Mouse (Mus musculus) heart, adult 2 months (tissue): ENCODE measurements at regions not wholly inside any gene's neighbourhood (a gene's known extent, or its start where the extent isn't known, plus 50 kb on each side); places are given as distances from the start of the nearest gene placed in this dataset.

Experiments
- DNase-seq, 2 experiments: peaks; one replicate each; pipeline ENCODE4 v3.0.0; 2021
- H3K27ac ChIP-seq: fragments of 200-600 bp; 2 replicates; pipeline ENCODE4 v1.8.1; 2022
- H3K27me3 ChIP-seq: fragments of 200-500 bp; 2 replicates; pipeline ENCODE4 v1.6.1; 2012; ENCODE audit warnings: mild to moderate bottlenecking, low read length, inconsistent platforms, mixed read lengths; ENCODE audit not compliant: control insufficient read depth, insufficient read depth
- H3K36me3 ChIP-seq: fragments of 200-500 bp; 2 replicates; pipeline ENCODE4 v1.6.1; 2012; ENCODE audit warnings: low read length, inconsistent platforms; ENCODE audit not compliant: control insufficient read depth, insufficient read depth
- H3K4me1 ChIP-seq: fragments of 200-500 bp; 2 replicates; pipeline ENCODE4 v1.6.1; 2011; ENCODE audit warnings: low read length; ENCODE audit not compliant: control insufficient read depth, insufficient read depth
- H3K4me3 ChIP-seq: fragments of 200-600 bp; 2 replicates; pipeline ENCODE4 v1.8.1; 2022
- H3K79me2 ChIP-seq: fragments of 200-500 bp; replicated peaks from 2 replicates; pipeline ENCODE4 v1.6.1; 2012; ENCODE audit warnings: mild to moderate bottlenecking, inconsistent platforms, low read length, moderate library complexity, mixed read lengths; ENCODE audit not compliant: control insufficient read depth, insufficient read depth
- H3K9ac ChIP-seq: fragments of 200-500 bp; 2 replicates; pipeline ENCODE4 v1.6.1; 2012; ENCODE audit warnings: low read depth, mild to moderate bottlenecking, control low read depth, inconsistent platforms, low read length, mixed read lengths
- CTCF ChIP-seq: fragments of 200-600 bp; IDR thresholded peaks from 2 replicates; pipeline ENCODE4 v1.8.1; 2022; ENCODE audit warnings: antibody characterized with exemption, mild to moderate bottlenecking, moderate library complexity
- EP300 ChIP-seq: fragments of 200-500 bp; IDR thresholded peaks from 2 replicates; pipeline ENCODE4 v1.6.1; 2011; ENCODE audit warnings: low read depth, low read length, control low read depth; ENCODE audit not compliant: insufficient read depth
- POLR2A ChIP-seq: fragments of 200-500 bp; IDR thresholded peaks from 2 replicates; pipeline ENCODE4 v1.6.1; 2011; ENCODE audit warnings: mild to moderate bottlenecking, low read depth, low read length, control low read depth; ENCODE audit not compliant: insufficient read depth
- WGBS: fragments of 180-500 bp; shearing (Covaris S2); methylation state at CpG from one replicate; pipeline ENCODE4 v1.1.7; 2018; 5-methylcytosine and 5-hydroxymethylcytosine counted together
- intact Hi-C: fragments of 180-260 bp; cut with DNase I; formaldehyde crosslinking; loops from one replicate; pipeline ENCODE4 v1.15.1; 2025

DNA sequence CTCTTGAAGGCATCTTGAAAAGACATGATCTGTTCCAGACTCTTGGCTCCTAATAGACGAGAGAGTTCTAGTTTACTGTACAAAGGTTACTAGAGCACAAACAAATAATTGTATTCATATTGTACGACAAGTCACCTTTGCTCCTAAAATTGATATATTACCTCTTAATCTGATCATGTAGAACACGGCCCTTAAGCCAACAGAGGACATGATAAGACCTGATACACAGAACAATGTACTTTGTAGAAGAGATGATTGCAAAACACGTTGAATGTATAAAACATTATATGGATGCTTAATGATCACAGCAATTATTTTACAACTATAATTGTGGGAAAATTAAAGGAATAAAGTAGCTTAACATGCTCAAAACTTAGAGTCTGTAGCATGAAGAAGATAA lies 194.7 kb downstream of the Klf5 start:
- Histone ChIP-seq H3K9ac (no peak overlapping the region), H3K79me2 (no peaks in the 10 kb centered on the region), H3K4me3 (no peak overlapping the region), H3K27ac (no peak overlapping the region), H3K4me1 (no peaks in the 10 kb centered on the region), H3K36me3 (no peaks in the 10 kb centered on the region), H3K27me3 (no peaks in the 10 kb centered on the region)
- DNase-seq, result no peak
- intact Hi-C loops, result no loop called here
- TF ChIP-seq POLR2A (no peak), CTCF (no peak), EP300 (no peak)
- WGBS, result 69% methylated on average over 4 of the region's 4 CpGs

DNA sequence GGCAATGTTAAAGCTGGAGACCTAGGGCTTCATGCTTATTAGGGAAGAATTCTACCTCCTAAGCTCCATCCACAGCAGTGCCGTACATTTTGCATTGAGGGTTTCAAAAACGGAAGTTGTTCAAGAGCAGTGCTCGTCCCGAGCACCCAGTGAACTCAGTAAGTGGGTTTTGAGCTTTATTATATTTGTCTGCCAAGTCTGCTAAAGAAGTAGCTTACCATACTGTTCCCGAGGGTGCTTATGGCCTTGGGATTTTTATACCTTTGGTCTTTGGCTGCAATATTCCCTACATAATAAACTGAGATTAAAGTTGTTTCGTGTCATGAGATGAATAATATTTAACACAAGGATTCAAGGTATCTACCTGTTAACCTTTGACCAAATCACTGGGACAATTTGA lies 195.2 kb downstream of the Klf5 start:
- no peak overlapping the region for H3K4me3 ChIP-seq
- H3K4me1 ChIP-seq, result no peaks in the 10 kb centered on the region
- H3K27me3 ChIP-seq, result no peaks in the 10 kb centered on the region
- no peaks in the 10 kb centered on the region for H3K79me2 ChIP-seq
- DNase-seq, result no peak
- no peak overlapping the region for H3K9ac ChIP-seq
- TF ChIP-seq POLR2A, result no peak
- no peak for TF ChIP-seq CTCF
- no peak for TF ChIP-seq EP300
- H3K27ac ChIP-seq, result no peak overlapping the region
- H3K36me3 ChIP-seq, result no peaks in the 10 kb centered on the region
- WGBS, result 90% methylated on average over 6 of the region's 6 CpGs
- intact Hi-C loops, result no loop called here

DNA sequence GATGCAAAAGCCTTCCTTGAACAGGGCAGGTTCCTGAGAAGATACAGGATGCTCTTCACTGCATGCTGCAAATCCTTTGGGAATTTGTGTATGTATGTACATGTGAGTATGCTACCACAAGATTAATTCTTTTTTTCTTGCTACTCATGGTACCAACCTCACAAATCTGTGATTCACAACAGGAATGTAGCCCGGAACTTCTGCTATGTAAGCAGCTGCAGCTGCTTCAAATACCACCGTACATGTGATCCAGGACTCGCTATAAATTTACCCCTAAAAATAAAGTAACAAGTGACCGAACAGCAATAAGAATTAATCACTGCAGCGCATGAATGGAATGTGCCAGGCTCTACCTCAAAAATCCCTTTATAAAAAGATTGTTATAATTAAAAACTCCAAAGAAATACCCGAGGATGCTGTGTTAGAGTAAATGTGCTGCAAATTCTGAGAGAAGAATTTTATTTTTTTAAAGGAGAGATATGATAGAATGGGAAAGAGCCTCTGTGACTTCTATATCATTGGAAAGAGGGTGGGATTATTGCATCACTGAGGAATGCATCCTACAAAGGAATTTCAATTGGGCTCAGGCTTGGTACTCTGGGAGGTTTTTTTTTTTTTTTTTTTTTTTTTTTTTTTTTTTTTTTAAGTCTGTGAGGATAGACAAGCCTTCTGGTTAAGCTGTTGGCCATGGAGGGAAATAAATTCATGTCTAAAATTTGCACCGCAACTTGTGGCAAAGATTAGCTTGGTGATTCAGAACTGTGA lies 201.2 kb downstream of the Klf5 start:
- Histone ChIP-seq H3K27me3 (no peaks in the 10 kb centered on the region), H3K4me1 (no peaks in the 10 kb centered on the region), H3K4me3 (no peak overlapping the region), H3K36me3 (no peaks in the 10 kb centered on the region), H3K9ac (no peak overlapping the region), H3K79me2 (no peaks in the 10 kb centered on the region), H3K27ac (no peak overlapping the region)
- WGBS, result 57% methylated on average over 7 of the region's 7 CpGs
- DNase-seq, result no peak
- no peak for TF ChIP-seq CTCF
- no peak for TF ChIP-seq POLR2A
- no peak for TF ChIP-seq EP300
- intact Hi-C loops, result no loop called here

- 36% methylated on average over 4 of the region's 4 CpGs for WGBS
- intact Hi-C loops, result no loop called here
- H3K27ac ChIP-seq, result no peak overlapping the region
- no peak overlapping the region for H3K9ac ChIP-seq
- no peaks in the 10 kb centered on the region for H3K36me3 ChIP-seq
- TF ChIP-seq EP300 (no peak), CTCF (no peak), POLR2A (no peak)
- DNase-seq, result no peak
- no peaks in the 10 kb centered on the region for H3K4me1 ChIP-seq
- H3K4me3 ChIP-seq, result no peak overlapping the region
- H3K79me2 ChIP-seq, result no peaks in the 10 kb centered on the region
- no peaks in the 10 kb centered on the region for H3K27me3 ChIP-seq
Observed at GRCm38 (mm10) chr14:99504909-99505308, 206.4 kb downstream of the Klf5 start.

DNA sequence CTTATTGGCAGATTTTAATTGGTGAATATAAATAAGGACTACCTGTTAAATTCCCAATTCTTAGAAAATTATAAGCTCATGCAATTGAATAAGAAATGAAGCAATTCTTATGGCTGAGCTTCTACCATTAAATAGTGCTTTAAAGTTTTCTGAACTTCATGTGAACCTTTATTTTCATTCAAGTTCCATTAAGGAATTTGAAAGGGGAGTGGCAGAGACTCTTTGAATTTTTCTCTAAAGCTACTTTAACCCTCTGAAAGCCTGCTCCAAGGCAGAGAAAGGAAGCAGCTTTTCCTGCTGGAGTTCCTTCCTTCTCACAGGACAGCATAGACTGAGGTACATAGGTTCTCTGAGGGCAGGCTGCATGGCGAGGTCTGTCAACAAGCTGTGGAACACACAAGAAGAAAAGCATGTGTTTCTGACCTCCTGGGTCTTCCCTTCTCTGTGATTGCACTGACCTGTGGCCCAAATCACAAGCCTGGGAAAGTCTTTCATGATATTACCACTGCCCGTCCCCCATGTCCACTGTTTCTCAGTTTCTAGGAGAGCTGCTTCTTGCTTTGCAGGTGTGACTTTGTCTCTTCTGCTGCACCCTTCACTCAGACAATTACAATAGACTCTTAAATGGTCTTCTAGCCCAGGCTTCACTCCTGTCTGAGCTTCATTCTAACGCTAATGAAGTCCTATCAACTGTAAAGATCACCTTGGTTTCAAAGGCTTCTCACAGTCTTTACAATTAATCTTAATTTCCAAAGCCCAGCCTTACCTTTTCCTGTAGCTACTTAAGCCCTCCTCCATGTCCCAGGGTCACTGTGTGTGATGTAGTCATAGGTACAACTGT lies 211.4 kb downstream of the Klf5 start:
- no peak overlapping the region for H3K4me3 ChIP-seq
- H3K4me1 ChIP-seq, result no peaks in the 10 kb centered on the region
- WGBS, result 51% methylated on average over 3 of the region's 3 CpGs
- DNase-seq, result no peak
- TF ChIP-seq CTCF (no peak), EP300 (no peak), POLR2A (no peak)
- H3K27ac ChIP-seq, result no peak overlapping the region
- no peaks in the 10 kb centered on the region for H3K36me3 ChIP-seq
- H3K79me2 ChIP-seq, result no peaks in the 10 kb centered on the region
- H3K9ac ChIP-seq, result no peak overlapping the region
- intact Hi-C loops, result no loop called here
- H3K27me3 ChIP-seq, result no peaks in the 10 kb centered on the region

DNA sequence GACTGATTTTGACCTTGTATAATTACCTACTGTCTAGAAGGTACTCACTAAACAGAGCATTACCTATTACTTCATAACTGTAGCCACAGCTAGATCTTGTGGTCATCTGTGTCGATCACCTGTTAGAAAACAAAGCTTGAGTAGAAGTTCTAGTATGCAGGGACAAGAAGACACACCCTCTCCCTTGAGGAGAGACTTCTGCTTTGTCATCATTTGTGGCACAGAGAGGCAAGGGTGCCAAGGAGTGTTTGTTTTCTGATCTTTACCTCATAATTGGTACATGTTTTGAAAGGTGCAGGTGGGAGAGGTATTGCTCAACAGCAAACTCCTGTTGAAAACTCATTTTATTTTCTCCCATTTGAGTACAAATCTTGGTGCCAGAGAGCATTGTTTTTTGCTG lies 217.0 kb downstream of the Klf5 start:
- TF ChIP-seq EP300 (no peak), POLR2A (no peak), CTCF (no peak)
- Histone ChIP-seq H3K27ac (no peak overlapping the region), H3K4me1 (no peaks in the 10 kb centered on the region), H3K36me3 (no peaks in the 10 kb centered on the region), H3K27me3 (no peaks in the 10 kb centered on the region), H3K79me2 (no peaks in the 10 kb centered on the region), H3K9ac (no peak overlapping the region), H3K4me3 (no peak overlapping the region)
- 91% methylated on average over 1 of the region's 1 CpGs for WGBS
- DNase-seq, result no peak
- intact Hi-C loops, result no loop called here
